Mouse (Mus musculus) limb, embryonic 14.5 days (tissue): ENCODE results near the gene Tex35. TPM values are rescaled to one million over a fixed set of nuclear protein-coding genes. Genes with fewer than 3 reads are reported as not detected.

Experiments
- ATAC-seq: fragments of 200-750 bp; cut with Nextera tagmentation; 2 replicates; pipeline ENCODE4 v1.8.0; 2017; ENCODE audit warnings: low read depth, moderate number of reproducible peaks, moderate TSS enrichment; ENCODE audit not compliant: low FRiP score
- DNase-seq: peaks from one replicate; pipeline ENCODE4 v3.0.0-alpha.2; 2015; ENCODE audit warnings: low spot score
- H3K27ac ChIP-seq: fragments of 300-500 bp; sonication (generic); replicated peaks from 2 replicates; pipeline ENCODE4 v1.5.1; 2014; ENCODE audit warnings: low read depth, mild to moderate bottlenecking, low read length, moderate library complexity, mixed read lengths
- H3K27me3 ChIP-seq: fragments of 300-500 bp; sonication (generic); 2 replicates; pipeline ENCODE4 v1.6.1; 2014; ENCODE audit warnings: low read length, mixed read lengths; ENCODE audit not compliant: control insufficient read depth, insufficient read depth
- H3K36me3 ChIP-seq: fragments of 300-500 bp; sonication (generic); 2 replicates; pipeline ENCODE4 v1.6.1; 2014; ENCODE audit warnings: mild to moderate bottlenecking, low read length, moderate library complexity, mixed read lengths; ENCODE audit not compliant: control insufficient read depth, insufficient read depth
- H3K4me1 ChIP-seq: fragments of 300-500 bp; sonication (generic); 2 replicates; pipeline ENCODE4 v1.6.1; 2014; ENCODE audit warnings: antibody characterized with exemption, low read length, mixed read lengths; ENCODE audit not compliant: control insufficient read depth, insufficient read depth
- H3K4me2 ChIP-seq: fragments of 300-500 bp; sonication (generic); replicated peaks from 2 replicates; pipeline ENCODE4 v1.6.1; 2014; ENCODE audit warnings: low read depth, mild to moderate bottlenecking, low read length, moderate library complexity; ENCODE audit not compliant: severe bottlenecking
- H3K4me3 ChIP-seq: fragments of 300-500 bp; sonication (generic); replicated peaks from 2 replicates; pipeline ENCODE4 v1.5.1; 2014; ENCODE audit warnings: low read length
- H3K9ac ChIP-seq: fragments of 300-500 bp; sonication (generic); 2 replicates; pipeline ENCODE4 v1.6.1; 2014; ENCODE audit warnings: mild to moderate bottlenecking, low read depth, low read length, moderate library complexity; ENCODE audit not compliant: severe bottlenecking
- H3K9me3 ChIP-seq: fragments of 300-500 bp; sonication (generic); 2 replicates; pipeline ENCODE4 v1.6.1; 2016; ENCODE audit warnings: low read length; ENCODE audit not compliant: control insufficient read depth
- POLR2A ChIP-seq: fragments of 200-500 bp; IDR thresholded peaks from 2 replicates; pipeline ENCODE4 v1.8.0; 2012; ENCODE audit warnings: inconsistent platforms, mild to moderate bottlenecking, moderate library complexity, borderline replicate concordance; ENCODE audit not compliant: insufficient read depth, insufficient read length; ENCODE audit errors: extremely low read depth
- WGBS: fragments of 180-500 bp; shearing (Covaris S2); extraction: QIAGEN DNeasy Blood & Tissue Kit; methylation state at CpG from one replicate; pipeline ENCODE4 v1.1.7; 2014; 5-methylcytosine and 5-hydroxymethylcytosine counted together
- polyA plus RNA-seq, 2 experiments: library from polyadenylated mRNA; depleted of rRNA in 1 of 2; stranded (reverse) in 1 of 2; unstranded in 1 of 2; fragments of >200 nt; fragmentation: Nextera tagmentation in 1 of 2; extraction: Ambion mirVana in 1 of 2; gene quantifications; 2 replicates each; pipeline versions ENCODE4 v1.2.1 to v1.2.3; 2012 to 2014

Tex35 gene
- polyA plus RNA-seq, 2 experiments = not detected

- no peak for TF ChIP-seq POLR2A
- ATAC-seq = no peak
- WGBS = 78% methylated on average over 3 of the region's 3 CpGs
Measured at GRCm38 (mm10) chr1:157141014-157141413, 32.5 kb upstream of the Tex35 start.

GRCm38 (mm10) chr1:157137854-157138241, 29.4 kb upstream of the Tex35 start:
- Histone ChIP-seq H3K27ac (no peak overlapping the region), H3K36me3 (no peaks in the 10 kb centered on the region), H3K27me3 (no peaks in the 10 kb centered on the region), H3K9ac (no peak overlapping the region), H3K4me2 (no peak overlapping the region), H3K9me3 (no peaks in the 10 kb centered on the region), H3K4me3 (no peak overlapping the region), H3K4me1 (peaks cover 11% of the 10 kb centered on the region)
- no peak for ATAC-seq
- no peak for TF ChIP-seq POLR2A
- DNase-seq = no peak
- WGBS = 75% methylated on average over 1 of the region's 1 CpGs

More at GRCm38 (mm10) chr1:157141014-157141413, 32.5 kb upstream of the Tex35 start:
- no peak overlapping the region for H3K27ac ChIP-seq
- H3K27me3 ChIP-seq = no peaks in the 10 kb centered on the region
- no peak for DNase-seq
- H3K4me2 ChIP-seq = no peak overlapping the region
- H3K9ac ChIP-seq = no peak overlapping the region
- H3K4me3 ChIP-seq = no peak overlapping the region
- H3K9me3 ChIP-seq = no peaks in the 10 kb centered on the region
- 0 out of 2 replicates have a peak, but pooled peaks cover 6% of the 10 kb centered on the region for H3K36me3 ChIP-seq
- H3K4me1 ChIP-seq = peaks cover 11% of the 10 kb centered on the region

GRCm38 (mm10) chr1:157137132-157137853, 28.8 kb upstream of the Tex35 start:
- DNase-seq = peak; percentile 92

GRCm38 (mm10) chr1:157128219-157128618, 19.7 kb upstream of the Tex35 start:
- ATAC-seq = no peak
- Histone ChIP-seq H3K4me1 (no peaks in the 10 kb centered on the region), H3K9ac (no peak overlapping the region), H3K36me3 (no peaks in the 10 kb centered on the region), H3K27ac (no peak overlapping the region), H3K4me2 (no peak overlapping the region), H3K27me3 (no peaks in the 10 kb centered on the region), H3K4me3 (no peak overlapping the region), H3K9me3 (no peaks in the 10 kb centered on the region)
- WGBS = 97% methylated on average over 2 of the region's 2 CpGs
- DNase-seq = no peak
- no peak for TF ChIP-seq POLR2A

More at GRCm38 (mm10) chr1:157137132-157137853, 28.8 kb upstream of the Tex35 start:
- Histone ChIP-seq H3K9me3 (no peaks in the 10 kb centered on the region), H3K27ac (peak overlapping the region; percentile 19; the same call in 1 of the 2 replicates), H3K4me1 (peaks cover 11% of the 10 kb centered on the region), H3K4me3 (no peak overlapping the region), H3K27me3 (no peaks in the 10 kb centered on the region), H3K4me2 (no peak overlapping the region), H3K36me3 (no peaks in the 10 kb centered on the region), H3K9ac (no peak overlapping the region)
- TF ChIP-seq POLR2A = no peak
- WGBS = 38% methylated on average over 9 of the region's 9 CpGs
- ATAC-seq = peak; percentile 89

- H3K4me2 ChIP-seq = no peak overlapping the region
- no peak overlapping the region for H3K27ac ChIP-seq
- no peak overlapping the region for H3K9ac ChIP-seq
- ATAC-seq (no peak), DNase-seq (no peak)
- no peak overlapping the region for H3K4me3 ChIP-seq
- no peaks in the 10 kb centered on the region for H3K36me3 ChIP-seq
- TF ChIP-seq POLR2A = no peak
- WGBS = 81% methylated on average over 3 of the region's 3 CpGs
- H3K4me1 ChIP-seq = no peaks in the 10 kb centered on the region
- H3K27me3 ChIP-seq = no peaks in the 10 kb centered on the region
- H3K9me3 ChIP-seq = no peaks in the 10 kb centered on the region
Measured at GRCm38 (mm10) chr1:157123836-157124235, 15.4 kb upstream of the Tex35 start.
